Mouse (Mus musculus) heart, embryonic 14.5 days (tissue): ENCODE results near the gene Zfp110. TPM values are rescaled to one million over a fixed set of nuclear protein-coding genes. Genes with fewer than 3 reads are reported as not detected.

Source experiments
- ATAC-seq: fragments of 200-750 bp; cut with Nextera tagmentation; 2 replicates; pipeline ENCODE4 v1.8.0; 2017; ENCODE audit warnings: low read depth, moderate TSS enrichment; ENCODE audit not compliant: insufficient number of reproducible peaks, insufficient read depth, low FRiP score
- H3K27ac ChIP-seq, 2 experiments: fragments of 200-500 bp in 1 of 2; fragments of 300-500 bp in 1 of 2; sonication (generic) in 1 of 2; replicated peaks in 1 of 2; 2 replicates each; pipeline ENCODE4 v1.5.1; 2012 to 2014; ENCODE audit warnings: low read depth in 2 of 2, low read length in 2 of 2, control low read depth in 1 of 2, mild to moderate bottlenecking in 1 of 2, mixed read lengths in 1 of 2; ENCODE audit not compliant: control insufficient read depth in 1 of 2, insufficient read depth in 1 of 2
- H3K27me3 ChIP-seq: fragments of 300-500 bp; sonication (generic); 2 replicates; pipeline ENCODE4 v1.6.1; 2014; ENCODE audit warnings: mild to moderate bottlenecking, low read length, control low read depth; ENCODE audit not compliant: control insufficient read depth, insufficient read depth
- H3K36me3 ChIP-seq: fragments of 300-500 bp; sonication (generic); 2 replicates; pipeline ENCODE4 v1.6.1; 2014; ENCODE audit warnings: mild to moderate bottlenecking, control low read depth, low read length, mixed read lengths; ENCODE audit not compliant: control insufficient read depth, insufficient read depth
- H3K4me1 ChIP-seq, 2 experiments: fragments of 200-500 bp in 1 of 2; fragments of 300-500 bp in 1 of 2; sonication (generic) in 1 of 2; 2 replicates each; pipeline ENCODE4 v1.6.1; 2012 to 2014; ENCODE audit warnings: low read length in 2 of 2, control low read depth in 1 of 2, mixed read lengths in 1 of 2; ENCODE audit not compliant: control insufficient read depth in 2 of 2, insufficient read depth in 2 of 2
- H3K4me2 ChIP-seq: fragments of 300-500 bp; sonication (generic); 2 replicates; pipeline ENCODE4 v1.6.1; 2014; ENCODE audit warnings: mild to moderate bottlenecking, low read length
- H3K4me3 ChIP-seq, 2 experiments: fragments of 200-500 bp in 1 of 2; fragments of 300-500 bp in 1 of 2; sonication (generic) in 1 of 2; 2 replicates each; pipeline ENCODE4 v1.5.1; 2012 to 2014; ENCODE audit warnings: low read length in 2 of 2, mild to moderate bottlenecking in 2 of 2, control low read depth in 1 of 2, low read depth in 1 of 2, moderate library complexity in 1 of 2; ENCODE audit not compliant: control insufficient read depth in 1 of 2, insufficient read depth in 1 of 2
- H3K9ac ChIP-seq: fragments of 300-500 bp; sonication (generic); 2 replicates; pipeline ENCODE4 v1.6.1; 2014; ENCODE audit warnings: mild to moderate bottlenecking, low read length
- H3K9me3 ChIP-seq: fragments of 300-500 bp; sonication (generic); 2 replicates; pipeline ENCODE4 v1.6.1; 2016; ENCODE audit warnings: low read length, control low read depth; ENCODE audit not compliant: control insufficient read depth
- WGBS: fragments of 180-500 bp; shearing (Covaris S2); extraction: QIAGEN DNeasy Blood & Tissue Kit; methylation state at CpG from one replicate; pipeline ENCODE4 v1.1.7; 2014; 5-methylcytosine and 5-hydroxymethylcytosine counted together
- polyA plus RNA-seq: library from polyadenylated mRNA; unstranded; fragments of >200 nt; fragmentation: Nextera tagmentation; extraction: Ambion mirVana; gene quantifications from 2 replicates; pipeline ENCODE4 v1.2.1, GENCODE M21; 2014

Zfp110 gene
- polyA plus RNA-seq, 1 experiment from 2014 or later: 22.7 TPM

DNA sequence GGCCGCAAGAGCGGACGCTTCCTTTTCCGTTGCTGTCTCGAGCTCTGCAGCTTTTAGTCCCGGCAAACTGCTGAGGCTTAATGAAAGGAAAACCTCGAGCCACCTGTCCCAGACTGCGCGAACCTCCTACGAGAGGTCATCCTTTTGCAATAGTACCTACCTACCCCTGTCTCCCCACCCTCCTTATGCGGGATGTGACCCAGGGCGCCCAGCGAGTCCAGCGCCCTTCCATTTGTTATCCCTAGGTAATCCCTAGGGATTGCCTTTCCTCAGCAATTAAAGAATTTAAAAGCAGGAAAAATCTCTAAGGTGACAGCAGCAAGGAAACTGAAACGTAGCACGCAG is 30.9 kb upstream of the Zfp110 start:
- H3K4me2 ChIP-seq: peak overlapping the region; percentile 70
- peak overlapping the region; percentile 52 to 71 for H3K4me3 ChIP-seq
- peaks cover 26% of the 10 kb centered on the region for H3K36me3 ChIP-seq
- H3K4me1 ChIP-seq: peaks cover 4 to 11% of the 10 kb centered on the region in 2 experiments; a peak in 2 of 4 replicates
- 1% methylated on average over 16 of the region's 16 CpGs for WGBS
- H3K9me3 ChIP-seq: no peaks in the 10 kb centered on the region
- H3K27me3 ChIP-seq: no peaks in the 10 kb centered on the region
- peak overlapping the region; percentile 65 to 71; a peak in 3 of 4 replicates for H3K27ac ChIP-seq
- H3K9ac ChIP-seq: peak overlapping the region; percentile 82
- no peak for ATAC-seq

DNA sequence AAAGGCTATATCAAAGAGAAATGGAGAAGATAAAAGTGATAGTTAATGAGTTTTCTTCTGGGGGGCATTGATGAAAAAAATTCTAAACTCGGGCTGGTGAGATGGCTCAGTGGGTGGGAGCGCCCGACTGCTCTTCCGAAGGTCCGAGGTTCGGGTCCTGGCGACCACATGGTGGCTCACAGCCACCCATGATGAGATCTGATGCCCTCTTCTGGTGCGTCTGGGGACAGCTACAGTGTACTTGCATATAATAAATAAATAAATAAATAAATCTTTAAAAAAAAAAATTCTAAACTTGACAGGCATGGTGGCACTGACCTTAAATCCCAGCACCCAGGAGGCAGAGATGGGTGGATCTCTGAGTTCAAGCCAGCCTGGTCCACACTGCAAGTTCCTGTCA is 19.0 kb upstream of the Zfp110 start:
- WGBS: 97% methylated on average over 8 of the region's 8 CpGs

DNA sequence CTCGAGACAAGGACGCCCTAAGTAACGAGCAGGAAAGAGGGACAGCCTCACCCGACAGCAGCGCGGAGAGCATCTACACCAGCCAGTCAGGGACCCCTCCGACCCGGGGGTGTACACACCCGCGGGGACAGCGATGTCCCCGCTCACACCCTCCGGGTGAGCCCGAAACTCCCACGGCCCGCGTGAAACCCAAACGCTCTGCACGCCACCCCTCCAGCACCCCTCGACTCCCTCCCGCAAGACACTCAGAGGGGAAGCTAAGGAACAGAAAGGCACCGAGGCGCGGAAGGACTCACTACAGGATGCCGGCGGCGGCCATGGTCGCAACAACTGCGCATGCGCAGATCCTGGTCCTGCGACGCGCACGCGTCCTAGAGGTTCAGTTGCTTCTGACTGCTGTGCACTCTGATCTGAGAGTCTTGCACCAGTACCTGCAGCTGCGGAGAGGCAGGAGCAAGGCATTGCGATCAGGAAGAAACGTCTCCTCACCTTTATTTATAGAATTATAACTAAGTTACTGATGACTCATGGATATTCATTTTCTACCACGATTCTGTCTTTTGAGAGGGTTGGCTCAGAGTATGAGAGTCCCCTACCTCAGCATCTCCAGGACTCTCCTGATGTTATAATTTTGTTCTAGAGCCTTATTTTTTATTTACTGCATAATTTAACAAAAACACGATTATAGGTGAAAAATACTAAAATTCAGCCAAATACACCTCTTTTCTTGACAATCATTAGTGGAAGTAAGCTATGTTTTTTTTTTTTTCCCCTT is 15.9 kb upstream of the Zfp110 start, which contains the start of gene Zfp329:
Gene Zfp329, minus strand, starts transcription at position 338 of the 775 bp plus-strand sequence.
- Histone ChIP-seq H3K36me3 (peaks cover 14% of the 10 kb centered on the region), H3K4me3 (peak within 1 kb of the TSS; percentile 88), H3K4me2 (peak within 1 kb of the TSS; percentile 67), H3K9ac (peak within 1 kb of the TSS; percentile 94), H3K9me3 (peaks cover 22% of the 10 kb centered on the region), H3K27me3 (no peaks in the 10 kb centered on the region), H3K27ac (peak within 1 kb of the TSS in 1 of 2 experiments; percentile 68; a peak in 3 of 4 replicates), H3K4me1 (peaks cover 0 to 9% of the 10 kb centered on the region in 2 experiments; a peak in 1 of 4 replicates)
- ATAC-seq: peak; percentile 95
- WGBS: under 1% methylated on average over 40 of the region's 40 CpGs

More for the DNA sequence above, 19.0 kb upstream of the Zfp110 start:
- Histone ChIP-seq H3K4me2 (no peak overlapping the region), H3K36me3 (peaks cover 31% of the 10 kb centered on the region), H3K9ac (no peak overlapping the region), H3K27me3 (no peaks in the 10 kb centered on the region), H3K27ac (no peak overlapping the region), H3K4me1 (peaks cover 0 to 9% of the 10 kb centered on the region in 2 experiments; a peak in 1 of 4 replicates), H3K4me3 (no peak overlapping the region), H3K9me3 (peaks cover 32% of the 10 kb centered on the region)
- no peak for ATAC-seq

- H3K27ac ChIP-seq: peak overlapping the region; percentile 18 to 74; a peak in 3 of 4 replicates
- peaks cover 37% of the 10 kb centered on the region for H3K9me3 ChIP-seq
- no peaks in the 10 kb centered on the region for H3K27me3 ChIP-seq
- H3K36me3 ChIP-seq: peaks cover 42% of the 10 kb centered on the region
- H3K9ac ChIP-seq: peak overlapping the region; percentile 67
- WGBS: 40% methylated on average over 13 of the region's 13 CpGs
- no peak for ATAC-seq
- H3K4me3 ChIP-seq: peak overlapping the region; percentile 50 to 70
- 0 out of 4 replicates have a peak, but pooled peaks cover 0 to 2% of the 10 kb centered on the region in 2 experiments for H3K4me1 ChIP-seq
- peak overlapping the region; percentile 68 for H3K4me2 ChIP-seq
Measured at GRCm38 (mm10) chr7:12835193-12835671, 671 bp downstream of the Zfp110 start.

DNA sequence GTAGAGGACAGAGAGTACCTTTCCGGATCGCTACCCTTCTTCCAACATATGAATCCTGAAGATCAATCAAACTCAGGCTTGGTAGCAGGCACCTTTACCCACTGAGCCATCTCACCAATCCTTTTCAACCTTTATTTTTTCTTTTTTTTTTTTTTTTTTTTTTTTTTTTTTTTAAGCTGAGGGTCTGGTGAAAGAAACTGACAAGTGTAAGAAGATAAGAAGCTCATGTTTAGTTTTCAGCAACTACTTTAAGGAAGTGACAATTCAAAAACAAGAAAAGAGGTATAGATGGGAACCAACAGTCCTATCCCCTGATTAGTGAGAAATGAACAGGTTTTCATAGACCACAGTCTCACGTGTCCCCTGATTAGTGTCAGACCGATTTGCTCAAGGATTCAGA is 1.2 kb downstream of the Zfp110 start:
- H3K4me3 ChIP-seq: peak overlapping the region; percentile 50 to 70; a peak in 3 of 4 replicates
- peaks cover 42% of the 10 kb centered on the region for H3K9me3 ChIP-seq
- H3K4me2 ChIP-seq: peak overlapping the region; percentile 68
- no peak overlapping the region for H3K9ac ChIP-seq
- H3K4me1 ChIP-seq: 0 out of 4 replicates have a peak, but pooled peaks cover 0 to 2% of the 10 kb centered on the region in 2 experiments
- WGBS: 92% methylated on average over 4 of the region's 4 CpGs
- H3K27ac ChIP-seq: no peak overlapping the region
- H3K36me3 ChIP-seq: peaks cover 47% of the 10 kb centered on the region
- no peaks in the 10 kb centered on the region for H3K27me3 ChIP-seq
- ATAC-seq: no peak

DNA sequence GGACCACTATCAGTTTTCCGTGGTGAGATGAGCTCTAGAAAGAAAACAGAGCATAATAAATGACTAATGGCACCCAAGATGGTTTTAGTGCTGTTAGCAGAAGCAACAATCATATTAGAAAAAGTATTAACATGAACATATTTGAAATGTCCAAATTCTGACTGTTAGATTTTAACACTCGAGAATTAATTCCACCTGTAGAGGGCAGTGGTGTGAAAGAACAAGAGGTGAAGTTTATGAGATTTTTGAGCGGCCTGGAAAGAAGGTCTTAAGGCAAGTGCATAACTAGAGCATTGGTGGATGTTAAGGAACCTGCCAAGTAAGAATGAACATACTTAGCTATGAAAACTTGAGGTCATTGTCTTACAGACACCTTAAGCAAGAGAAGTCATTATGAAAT is 39.7 kb downstream of the Zfp110 start:
- no peak for ATAC-seq
- no peaks in the 10 kb centered on the region for H3K27me3 ChIP-seq
- no peak overlapping the region for H3K27ac ChIP-seq
- WGBS: 15% methylated on average over 3 of the region's 3 CpGs
- no peak overlapping the region for H3K9ac ChIP-seq
- no peaks in the 10 kb centered on the region for H3K4me1 ChIP-seq
- peaks cover 4% of the 10 kb centered on the region; the same call in 1 of the 2 replicates for H3K9me3 ChIP-seq
- H3K36me3 ChIP-seq: no peaks in the 10 kb centered on the region
- H3K4me2 ChIP-seq: no peak overlapping the region
- H3K4me3 ChIP-seq: no peak overlapping the region

GRCm38 (mm10) chr7:12880036-12880435 is 45.5 kb downstream of the Zfp110 start:
- H3K4me1 ChIP-seq: peaks cover 2 to 6% of the 10 kb centered on the region in 2 experiments; a peak in 3 of 4 replicates
- ATAC-seq: no peak
- no peaks in the 10 kb centered on the region for H3K27me3 ChIP-seq
- H3K4me2 ChIP-seq: no peak overlapping the region
- H3K4me3 ChIP-seq: no peak overlapping the region
- H3K9me3 ChIP-seq: no peaks in the 10 kb centered on the region
- no peak overlapping the region for H3K27ac ChIP-seq
- H3K36me3 ChIP-seq: peaks cover 12% of the 10 kb centered on the region
- H3K9ac ChIP-seq: no peak overlapping the region
